In the genomic region with DNA sequence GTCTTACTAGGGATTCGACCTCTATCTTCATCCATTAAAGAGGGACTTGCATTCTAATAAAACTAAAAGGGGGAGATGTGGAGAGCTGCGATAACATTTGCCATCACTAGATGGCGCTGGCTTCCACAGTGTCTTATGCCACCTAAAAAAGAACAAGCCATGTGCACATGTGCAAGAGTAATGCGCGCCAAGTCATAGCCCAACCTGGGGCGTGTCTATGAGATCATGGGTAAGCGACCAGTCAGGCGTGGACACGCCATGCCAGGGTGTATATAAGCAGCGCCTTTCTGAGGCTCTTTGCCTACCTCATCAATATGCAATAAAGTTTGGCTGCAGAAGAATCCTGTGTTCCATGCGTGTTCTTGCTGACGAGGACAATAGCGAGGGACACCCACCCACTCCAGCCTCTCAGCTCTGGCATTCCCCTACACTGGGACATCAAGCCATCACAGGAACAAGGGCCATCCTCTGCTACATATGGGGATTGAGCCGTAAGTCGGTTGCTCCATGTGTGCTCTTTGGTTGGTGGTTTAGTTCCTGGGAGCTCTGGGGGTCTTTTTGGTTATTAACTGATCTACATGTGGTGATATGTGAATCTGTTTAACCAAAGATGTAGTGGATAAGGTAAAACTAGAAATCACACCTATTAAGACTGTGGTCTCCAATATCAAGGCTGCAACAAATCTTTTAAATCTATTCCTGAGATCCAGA, we compare ENCODE assay signal across 7 mouse cellular contexts.
DNase-seq lines count a peak whose midpoint lies in the region; ATAC-seq and TF ChIP-seq lines count a peak whose summit lies in the region.
"Not testable (repeated sequence)": the region's sequence is repeated elsewhere in the genome, so short reads cannot be mapped to it uniquely, and the experiment has no call there.

No protein-coding gene starts in this region.

- H3K27me3 ChIP-seq in E14TG2a.4 (ENCODE audit: insufficient read depth, low read length); Patski; forebrain, embryonic 15.5 days; hindbrain, embryonic 11.5 days (ENCODE audit: control insufficient read depth, insufficient read depth, low read length); liver, embryonic 16.5 days (ENCODE audit: control insufficient read depth, insufficient read depth, low read depth, low read length); midbrain, embryonic 15.5 days (replicated peaks): not testable (repeated sequence)

- peak; percentile 70 for TF ChIP-seq CTCF in E14TG2a.4 (conservative IDR thresholded peaks at IDR 0.05; ENCODE audit: low read length)
- not testable (repeated sequence) for TF ChIP-seq CTCF in Patski (IDR thresholded peaks at IDR 0.05)

- ATAC-seq in Patski: peak; percentile 5
- 0 out of 2 replicates have a peak, but pooled peaks have one; percentile 38 for ATAC-seq in forebrain, embryonic 15.5 days (replicated peaks)
- 0 out of 2 replicates have a peak, but pooled peaks have one; percentile 21 for ATAC-seq in hindbrain, embryonic 11.5 days (ENCODE audit: low FRiP score)
- ATAC-seq in liver, embryonic 16.5 days (ENCODE audit: low read depth): 0 out of 2 replicates have a peak, but pooled peaks have one; percentile 15
- 0 out of 2 replicates have a peak, but pooled peaks have one; percentile 18 for ATAC-seq in midbrain, embryonic 15.5 days (replicated peaks)

- not testable (repeated sequence) for H3K36me3 ChIP-seq in E14TG2a.4 (ENCODE audit: insufficient read depth, low read length); forebrain, embryonic 15.5 days; hindbrain, embryonic 11.5 days (ENCODE audit: control insufficient read depth, insufficient read depth, low read length); liver, embryonic 16.5 days (ENCODE audit: control insufficient read depth, insufficient read depth); midbrain, embryonic 15.5 days (replicated peaks)

- not testable (repeated sequence) for H3K9ac ChIP-seq in forebrain, embryonic 15.5 days (replicated peaks); hindbrain, embryonic 11.5 days (ENCODE audit: low read depth, low read length); liver, embryonic 16.5 days (ENCODE audit: low read depth, low read length); midbrain, embryonic 15.5 days

- H3K4me2 ChIP-seq in forebrain, embryonic 15.5 days (replicated peaks); hindbrain, embryonic 11.5 days (replicated peaks; ENCODE audit: low read depth, low read length); liver, embryonic 16.5 days (ENCODE audit: low read depth, low read length); midbrain, embryonic 15.5 days: not testable (repeated sequence)

- not testable (repeated sequence) for H3K4me1 ChIP-seq in E14TG2a.4 (replicated peaks; ENCODE audit: low read depth, low read length); forebrain, embryonic 15.5 days; hindbrain, embryonic 11.5 days (replicated peaks; ENCODE audit: control insufficient read depth, insufficient read depth, low read length); liver, embryonic 16.5 days (ENCODE audit: control insufficient read depth, low read depth, low read length); midbrain, embryonic 15.5 days

- POLR2A ChIA-PET in Patski (lab: Charles Lee): not testable (repeated sequence)

- H3K4me3 ChIP-seq in E14TG2a.4 (replicated peaks; ENCODE audit: low read length); forebrain, embryonic 15.5 days; hindbrain, embryonic 11.5 days (ENCODE audit: low read depth, low read length); liver, embryonic 16.5 days (ENCODE audit: low read depth, low read length); midbrain, embryonic 15.5 days: not testable (repeated sequence)

- not testable (repeated sequence) for H3K27ac ChIP-seq in forebrain, embryonic 15.5 days (replicated peaks); hindbrain, embryonic 11.5 days (ENCODE audit: low read depth, low read length); liver, embryonic 16.5 days (ENCODE audit: low read length); midbrain, embryonic 15.5 days

- in situ Hi-C loops in Patski (cut with MboI; ENCODE audit: low pct_unique_long_range_greater_than_20kb): not testable (repeated sequence)

- CTCF ChIA-PET in Patski (lab: Charles Lee): interaction anchor here (0.7 to 6.6 kb wide), 7 partner anchors 10 to 483 kb away, joined by 3 to 51 read pairs (median 4); no protein-coding TSS in a partner anchor

- 87% methylated on average over 15 of the region's 15 CpGs for WGBS in forebrain, embryonic 15.5 days
- WGBS in hindbrain, embryonic 11.5 days: 85% methylated on average over 15 of the region's 15 CpGs
- WGBS in liver, embryonic 16.5 days (ENCODE audit: insufficient replicate concordance): 71% methylated on average over 15 of the region's 15 CpGs
- 86% methylated on average over 15 of the region's 15 CpGs for WGBS in midbrain, embryonic 15.5 days

- peak; percentile 31 for DNase-seq in Patski (ENCODE audit: low read depth, low spot score)
- not testable (repeated sequence) for DNase-seq in hindbrain, embryonic 11.5 days (ENCODE audit: low spot score)
- peak; percentile 15 for DNase-seq in kidney, adult 9 months

- peaks cover 65% of the 10 kb centered on the region for H3K9me3 ChIP-seq in E14TG2a.4 (ENCODE audit: low read length)
- H3K9me3 ChIP-seq in forebrain, embryonic 15.5 days: peaks cover 78% of the 10 kb centered on the region
- H3K9me3 ChIP-seq in hindbrain, embryonic 11.5 days (ENCODE audit: control insufficient read depth, low read length): peaks cover 55% of the 10 kb centered on the region
- H3K9me3 ChIP-seq in liver, embryonic 16.5 days (replicated peaks; ENCODE audit: control insufficient read depth, low read length): peaks cover 35% of the 10 kb centered on the region
- peaks cover 67% of the 10 kb centered on the region for H3K9me3 ChIP-seq in midbrain, embryonic 15.5 days
